Mouse (Mus musculus): ENCODE results near the gene Nfkbib. TPM values are rescaled to one million over a fixed set of nuclear protein-coding genes. Genes with fewer than 3 reads are reported as not detected.

Nfkbib gene
- polyA plus RNA-seq, 1 experiment from 2014 or later: 42.8 TPM

DNA sequence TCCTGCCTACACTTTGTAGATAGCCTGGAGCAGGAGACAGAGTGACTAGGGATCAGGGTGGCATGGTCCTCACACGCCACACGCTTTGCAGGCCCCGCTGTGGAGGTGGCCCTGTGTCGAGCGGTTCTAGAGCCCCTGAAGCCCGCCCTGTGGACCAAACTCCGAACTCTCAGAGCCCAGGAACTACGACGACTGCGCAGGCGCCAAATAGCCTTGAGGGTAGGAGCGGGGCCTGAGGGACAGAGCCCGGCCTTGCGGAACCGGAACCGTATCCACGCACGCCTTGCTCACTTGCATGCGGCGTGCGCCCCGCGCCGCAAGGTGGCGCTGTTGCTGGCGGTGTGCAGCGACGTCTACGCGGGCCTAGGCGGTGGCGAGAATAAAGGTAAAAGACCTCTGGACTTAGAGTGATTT lies 29.3 kb upstream of the Nfkbib start:
- peak; percentile 68; the same call in 1 of the 2 replicates for ATAC-seq (ENCODE audit: insufficient number of reproducible peaks, low FRiP score, low TSS enrichment, low read depth)
- Histone ChIP-seq H3K9me3 (replicated peaks) (no peaks in the 10 kb centered on the region), H3K27me3 (no peaks in the 10 kb centered on the region), H3K4me3 (replicated peaks) (peak overlapping the region; percentile 22), H3K27ac (replicated peaks) (peak overlapping the region; percentile 53), H3K9ac (peak overlapping the region; percentile 13; the same call in 1 of the 2 replicates), H3K4me2 (replicated peaks) (peak overlapping the region; percentile 43), H3K36me3 (no peaks in the 10 kb centered on the region), H3K4me1 (peaks cover 19% of the 10 kb centered on the region)
- WGBS: 17% methylated on average over 32 of the region's 32 CpGs

DNA sequence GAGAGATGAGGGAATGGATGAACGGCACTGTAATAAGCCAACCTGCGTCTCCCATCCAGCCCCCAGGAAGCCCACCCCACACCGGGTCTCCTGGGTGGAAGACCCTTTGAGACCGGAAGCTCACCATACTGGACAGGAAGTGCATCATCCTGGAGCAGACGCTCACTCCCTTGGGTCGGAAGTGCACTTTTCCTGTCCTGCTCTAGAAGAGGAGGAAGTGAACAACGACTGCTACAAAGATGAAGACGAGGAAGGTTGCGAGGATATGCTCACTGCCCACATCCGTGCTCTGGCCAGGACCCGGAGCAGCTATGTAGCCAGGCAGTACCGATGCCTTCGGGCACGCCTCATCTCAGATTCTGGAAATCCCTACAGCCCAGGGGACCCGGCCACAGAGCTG lies 28.5 kb upstream of the Nfkbib start:
- Histone ChIP-seq H3K27ac (replicated peaks) (peak overlapping the region; percentile 53; the same call in 1 of the 2 replicates), H3K4me2 (replicated peaks) (no peak overlapping the region), H3K4me1 (peaks cover 13% of the 10 kb centered on the region), H3K9me3 (replicated peaks) (no peaks in the 10 kb centered on the region), H3K36me3 (no peaks in the 10 kb centered on the region), H3K9ac (no peak overlapping the region), H3K4me3 (replicated peaks) (no peak overlapping the region), H3K27me3 (no peaks in the 10 kb centered on the region)
- no peak for ATAC-seq (ENCODE audit: insufficient number of reproducible peaks, low FRiP score, low TSS enrichment, low read depth)
- 78% methylated on average over 15 of the region's 15 CpGs for WGBS

DNA sequence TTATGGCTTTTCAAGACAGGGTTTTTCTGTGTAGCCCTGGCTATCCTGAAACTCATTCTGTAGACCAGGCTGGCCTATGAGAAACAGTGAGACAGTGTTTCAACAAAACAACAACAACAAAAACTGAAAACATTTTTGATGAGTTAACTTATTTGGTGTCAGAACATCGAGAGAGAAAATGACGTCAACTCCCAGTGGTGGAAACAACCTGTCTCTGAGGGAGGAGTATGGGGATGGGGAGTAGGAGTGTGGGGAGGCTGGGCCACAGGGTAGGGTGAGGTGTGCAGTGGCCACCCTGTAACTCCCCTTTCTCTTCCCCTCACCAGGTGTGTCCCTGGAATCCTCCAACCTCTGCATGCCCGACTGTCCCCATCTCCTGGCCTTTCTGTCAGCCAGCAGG lies 27.2 kb upstream of the Nfkbib start:
- no peak overlapping the region for H3K4me2 ChIP-seq (replicated peaks)
- no peak overlapping the region for H3K4me3 ChIP-seq (replicated peaks)
- peaks cover 20% of the 10 kb centered on the region for H3K4me1 ChIP-seq
- H3K9me3 ChIP-seq (replicated peaks): no peaks in the 10 kb centered on the region
- H3K27ac ChIP-seq (replicated peaks): no peak overlapping the region
- ATAC-seq (ENCODE audit: insufficient number of reproducible peaks, low FRiP score, low TSS enrichment, low read depth): no peak
- no peak overlapping the region for H3K9ac ChIP-seq
- H3K36me3 ChIP-seq: no peaks in the 10 kb centered on the region
- no peaks in the 10 kb centered on the region for H3K27me3 ChIP-seq
- 75% methylated on average over 3 of the region's 3 CpGs for WGBS

DNA sequence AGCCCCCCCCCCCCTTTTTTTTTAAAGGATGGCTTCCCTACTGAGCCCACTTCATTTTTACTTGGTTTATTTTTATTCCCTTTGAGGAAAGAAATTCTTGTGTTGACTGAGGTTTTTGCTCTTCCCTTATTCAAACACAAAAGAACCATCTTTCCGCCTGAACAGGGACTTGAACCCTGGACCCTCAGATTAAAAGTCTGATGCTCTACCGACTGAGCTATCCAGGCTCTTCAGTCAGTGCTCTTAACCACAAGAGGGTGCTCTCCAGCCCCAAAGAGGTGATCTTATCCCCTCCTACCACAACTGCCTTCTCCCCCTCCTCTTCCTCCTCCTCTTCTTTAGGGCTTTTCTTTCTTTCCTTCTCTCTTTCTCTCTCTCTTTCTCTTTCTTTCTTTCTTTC lies 26.5 kb upstream of the Nfkbib start:
- Histone ChIP-seq H3K27me3 (no peaks in the 10 kb centered on the region), H3K9ac (no peak overlapping the region), H3K36me3 (no peaks in the 10 kb centered on the region), H3K9me3 (replicated peaks) (no peaks in the 10 kb centered on the region), H3K4me1 (peaks cover 27% of the 10 kb centered on the region), H3K4me2 (replicated peaks) (no peak overlapping the region), H3K4me3 (replicated peaks) (no peak overlapping the region), H3K27ac (replicated peaks) (no peak overlapping the region)
- WGBS: 44% methylated on average over 2 of the region's 2 CpGs
- no peak for ATAC-seq (ENCODE audit: insufficient number of reproducible peaks, low FRiP score, low TSS enrichment, low read depth)

DNA sequence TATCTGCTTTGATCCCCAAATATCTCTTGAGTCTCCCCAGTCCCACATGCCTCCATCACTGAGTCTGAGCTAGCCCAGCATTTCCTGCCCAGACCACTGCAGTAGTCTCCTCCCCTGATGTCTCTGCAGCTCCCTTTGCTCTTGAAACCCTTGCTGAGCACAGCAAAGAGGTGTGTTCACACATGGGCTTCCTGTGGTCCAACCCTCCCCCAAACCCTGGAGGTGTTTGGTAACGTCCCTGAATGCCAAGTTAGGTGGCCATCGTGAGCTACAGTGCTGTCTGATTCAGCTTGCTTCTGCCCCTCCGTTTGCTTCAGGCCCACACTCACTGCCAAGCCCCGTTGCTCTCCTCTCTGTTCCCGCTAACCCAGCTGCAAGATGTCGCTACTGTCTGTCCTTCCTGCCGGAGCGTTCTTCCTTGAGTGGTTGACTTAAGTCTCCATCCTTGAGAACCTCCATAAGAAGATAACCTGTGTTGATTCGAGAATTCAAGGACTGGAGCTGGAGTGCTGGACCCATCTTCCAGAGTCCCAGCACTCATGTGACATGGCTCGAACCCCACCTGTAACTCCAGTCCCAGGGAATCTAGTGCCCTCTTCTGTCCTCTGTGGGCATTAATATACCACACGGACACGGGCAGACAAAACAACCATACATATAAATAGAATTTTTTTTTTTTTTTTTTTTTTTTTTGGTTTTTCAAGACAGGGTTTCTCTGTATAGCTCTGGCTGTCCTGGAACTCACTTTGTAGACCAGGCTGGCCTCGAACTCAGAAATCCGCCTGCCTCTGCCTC lies 25.3 kb upstream of the Nfkbib start:
- no peak for ATAC-seq (ENCODE audit: insufficient number of reproducible peaks, low FRiP score, low TSS enrichment, low read depth)
- H3K27me3 ChIP-seq: no peaks in the 10 kb centered on the region
- H3K4me1 ChIP-seq: peaks cover 37% of the 10 kb centered on the region
- no peak overlapping the region for H3K9ac ChIP-seq
- H3K9me3 ChIP-seq (replicated peaks): no peaks in the 10 kb centered on the region
- no peak overlapping the region for H3K4me2 ChIP-seq (replicated peaks)
- H3K27ac ChIP-seq (replicated peaks): no peak overlapping the region
- H3K36me3 ChIP-seq: peaks cover 3% of the 10 kb centered on the region
- no peak overlapping the region for H3K4me3 ChIP-seq (replicated peaks)
- WGBS: 81% methylated on average over 14 of the region's 14 CpGs

DNA sequence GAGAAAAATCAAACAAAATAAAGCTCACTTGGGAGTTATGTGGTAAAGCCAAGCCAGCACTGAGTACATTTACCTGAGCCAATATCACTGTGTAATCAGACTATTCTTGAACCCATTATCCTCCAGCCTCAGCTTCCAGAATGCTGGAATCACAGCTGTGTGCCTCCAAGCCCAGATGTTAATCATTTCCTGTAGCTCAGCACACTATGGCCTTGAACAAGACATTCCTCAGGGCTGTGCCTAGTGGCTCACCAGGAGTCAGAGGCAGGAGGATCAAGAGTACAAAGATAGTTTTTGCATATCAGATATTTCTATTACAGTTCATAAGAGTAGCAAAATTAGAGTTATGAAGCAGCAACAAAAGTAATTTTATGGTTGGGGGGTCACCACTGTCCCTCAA lies 24.4 kb upstream of the Nfkbib start:
- Histone ChIP-seq H3K36me3 (peaks cover 5% of the 10 kb centered on the region), H3K4me3 (replicated peaks) (no peak overlapping the region), H3K27me3 (no peaks in the 10 kb centered on the region), H3K4me1 (peaks cover 33% of the 10 kb centered on the region), H3K27ac (replicated peaks) (no peak overlapping the region), H3K9me3 (replicated peaks) (no peaks in the 10 kb centered on the region), H3K9ac (no peak overlapping the region), H3K4me2 (replicated peaks) (no peak overlapping the region)
- no peak for ATAC-seq (ENCODE audit: insufficient number of reproducible peaks, low FRiP score, low TSS enrichment, low read depth)

DNA sequence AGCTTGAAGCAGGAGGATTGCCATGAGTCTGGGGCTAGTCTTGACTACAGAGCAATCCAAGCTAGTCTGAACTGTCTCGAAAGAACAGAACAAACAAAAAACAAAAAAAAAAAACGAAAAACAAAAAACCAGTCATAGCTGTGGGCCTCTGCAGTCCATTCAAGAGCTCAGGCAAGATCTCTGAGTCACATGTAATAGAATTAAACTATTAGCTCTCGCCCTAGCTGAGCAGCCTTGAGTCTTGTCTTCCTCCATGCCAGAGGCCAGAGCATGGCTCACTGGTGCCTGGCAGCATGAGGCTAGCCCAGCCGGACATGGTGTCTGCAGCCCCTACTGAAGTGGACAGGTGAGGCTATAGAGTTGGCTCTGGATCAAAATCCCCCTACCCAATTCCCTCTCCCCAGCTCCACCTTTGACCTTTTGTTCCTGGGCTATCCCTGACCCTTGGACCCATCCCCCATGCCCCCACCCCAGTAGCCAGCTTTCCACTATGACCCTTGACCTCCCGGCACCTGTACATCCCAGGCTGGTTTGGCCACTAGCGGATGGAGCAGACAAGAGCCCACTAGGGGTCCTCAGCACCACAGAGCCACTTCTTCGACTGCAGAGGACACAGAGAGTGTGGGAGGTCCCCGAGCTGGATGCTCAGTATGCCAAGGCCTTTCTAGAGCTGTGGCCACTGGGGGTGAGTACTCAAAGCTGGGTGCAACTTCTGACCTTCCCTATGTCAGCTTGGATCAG lies 22.9 kb upstream of the Nfkbib start:
- no peak for ATAC-seq (ENCODE audit: insufficient number of reproducible peaks, low FRiP score, low TSS enrichment, low read depth)
- peaks cover 29% of the 10 kb centered on the region for H3K4me1 ChIP-seq
- H3K9ac ChIP-seq: no peak overlapping the region
- H3K27ac ChIP-seq (replicated peaks): peak overlapping the region; percentile 35; the same call in 1 of the 2 replicates
- no peaks in the 10 kb centered on the region for H3K9me3 ChIP-seq (replicated peaks)
- no peak overlapping the region for H3K4me2 ChIP-seq (replicated peaks)
- peaks cover 17% of the 10 kb centered on the region for H3K36me3 ChIP-seq
- no peak overlapping the region for H3K4me3 ChIP-seq (replicated peaks)
- no peaks in the 10 kb centered on the region for H3K27me3 ChIP-seq
- 46% methylated on average over 8 of the region's 8 CpGs for whole genome bisulfite sequencing

DNA sequence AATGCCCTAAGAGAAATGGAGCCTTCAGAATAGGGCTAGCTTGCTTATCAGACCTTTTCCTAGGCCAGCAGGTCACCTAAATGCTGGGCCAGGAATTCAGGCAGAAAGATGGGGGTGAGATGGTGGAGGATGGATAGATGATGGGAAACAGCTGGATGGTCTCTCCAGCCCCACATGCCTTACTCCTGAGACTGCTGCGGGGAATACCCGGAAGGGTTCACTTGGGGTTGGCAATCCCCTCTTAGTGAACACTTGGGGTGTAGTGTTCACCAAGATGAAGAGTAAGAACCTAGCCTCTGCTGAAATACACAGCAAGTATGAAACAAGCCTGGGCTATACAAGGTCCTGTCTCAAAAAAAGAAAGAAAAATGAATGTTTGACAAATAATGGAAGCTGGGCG lies 21.9 kb upstream of the Nfkbib start:
- H3K27ac ChIP-seq (replicated peaks): peak overlapping the region; percentile 35
- ATAC-seq (ENCODE audit: insufficient number of reproducible peaks, low FRiP score, low TSS enrichment, low read depth): no peak

DNA sequence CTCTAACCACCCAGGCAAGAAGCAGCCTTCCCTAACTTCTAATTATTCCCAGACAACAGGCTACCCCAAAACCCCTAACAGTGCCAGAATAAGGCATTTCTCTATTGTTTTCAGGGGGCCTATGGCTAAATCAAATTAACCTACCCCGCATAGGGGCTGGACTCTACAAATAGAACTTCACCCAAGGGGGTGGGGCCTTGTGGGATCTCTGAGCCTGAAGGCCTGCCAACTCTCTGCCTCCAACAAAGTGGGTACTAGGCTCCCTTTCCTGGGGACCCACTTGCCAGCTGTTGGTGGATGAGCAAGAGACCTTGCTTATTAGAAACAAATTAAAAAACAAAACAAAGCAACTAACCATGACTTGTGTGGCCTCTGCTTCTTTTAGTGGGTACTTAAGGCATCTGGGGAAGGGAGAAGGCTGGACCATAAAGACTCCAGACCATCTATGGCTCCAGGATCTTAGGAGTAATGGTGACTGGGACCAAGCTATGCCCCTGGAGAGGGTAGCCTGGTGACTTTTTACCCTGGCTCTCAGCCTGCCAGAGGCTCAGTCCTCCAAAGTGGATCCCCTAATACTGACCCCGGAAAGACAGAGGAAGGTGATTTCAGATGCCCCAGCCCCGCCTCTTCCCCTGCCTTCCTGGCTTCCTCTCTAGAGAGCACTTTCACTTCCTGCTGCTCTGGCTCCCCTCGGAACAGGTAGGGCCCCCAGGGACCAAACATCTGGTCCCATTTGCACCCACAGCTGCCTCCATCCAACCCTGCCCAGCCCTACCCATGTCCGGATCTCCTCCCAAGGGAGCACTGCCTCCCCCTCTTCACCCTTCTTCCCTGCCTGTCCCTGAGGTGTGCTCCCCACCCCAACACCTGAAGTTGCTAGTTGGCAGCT lies 21.2 kb upstream of the Nfkbib start, which contains the start of gene Rinl:
Rinl (plus strand) TSS at position 663 of the 889 bp plus-strand sequence.
- H3K9me3 ChIP-seq (replicated peaks): no peaks in the 10 kb centered on the region
- H3K4me1 ChIP-seq: peaks cover 32% of the 10 kb centered on the region
- peak within 1 kb of the TSS; percentile 35 for H3K27ac ChIP-seq (replicated peaks)
- no peak within 1 kb of the TSS for H3K4me3 ChIP-seq (replicated peaks)
- no peak within 1 kb of the TSS for H3K4me2 ChIP-seq (replicated peaks)
- H3K27me3 ChIP-seq: no peaks in the 10 kb centered on the region
- no peak for ATAC-seq (ENCODE audit: insufficient number of reproducible peaks, low FRiP score, low TSS enrichment, low read depth)
- peaks cover 23% of the 10 kb centered on the region for H3K36me3 ChIP-seq
- no peak within 1 kb of the TSS for H3K9ac ChIP-seq
- 43% methylated on average over 5 of the region's 5 CpGs for WGBS

More for the DNA sequence above, 21.9 kb upstream of the Nfkbib start:
- no peaks in the 10 kb centered on the region for H3K9me3 ChIP-seq (replicated peaks)
- 43% methylated on average over 3 of the region's 3 CpGs for WGBS
- peaks cover 19% of the 10 kb centered on the region for H3K36me3 ChIP-seq
- H3K4me3 ChIP-seq (replicated peaks): no peak overlapping the region
- H3K9ac ChIP-seq: no peak overlapping the region
- H3K27me3 ChIP-seq: no peaks in the 10 kb centered on the region
- peaks cover 32% of the 10 kb centered on the region for H3K4me1 ChIP-seq
- H3K4me2 ChIP-seq (replicated peaks): no peak overlapping the region

DNA sequence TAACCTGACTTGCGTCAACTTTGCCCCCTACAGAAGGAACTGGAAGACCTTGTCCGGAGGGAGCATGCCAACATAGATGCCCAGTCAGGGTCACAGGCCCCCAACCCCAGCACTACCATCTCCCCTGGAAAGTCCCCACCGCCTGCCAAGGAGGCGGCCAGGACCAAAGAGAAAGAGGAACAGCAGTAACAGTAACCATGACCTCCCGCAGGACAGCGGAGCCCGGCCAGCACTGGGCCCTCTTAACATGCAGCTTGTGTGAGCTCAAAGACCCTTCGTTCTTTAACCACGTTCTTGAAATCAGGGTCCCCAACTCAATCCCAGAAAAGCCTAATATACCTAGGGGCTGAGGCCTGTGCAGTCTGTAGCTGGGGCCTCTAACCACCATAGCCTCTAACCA lies 20.6 kb upstream of the Nfkbib start:
- Histone ChIP-seq H3K9ac (no peak overlapping the region), H3K9me3 (replicated peaks) (no peaks in the 10 kb centered on the region), H3K4me1 (peaks cover 32% of the 10 kb centered on the region), H3K27ac (replicated peaks) (no peak overlapping the region), H3K36me3 (peaks cover 23% of the 10 kb centered on the region), H3K4me3 (replicated peaks) (no peak overlapping the region), H3K4me2 (replicated peaks) (no peak overlapping the region), H3K27me3 (no peaks in the 10 kb centered on the region)
- ATAC-seq (ENCODE audit: insufficient number of reproducible peaks, low FRiP score, low TSS enrichment, low read depth): no peak
- WGBS: 91% methylated on average over 9 of the region's 9 CpGs

DNA sequence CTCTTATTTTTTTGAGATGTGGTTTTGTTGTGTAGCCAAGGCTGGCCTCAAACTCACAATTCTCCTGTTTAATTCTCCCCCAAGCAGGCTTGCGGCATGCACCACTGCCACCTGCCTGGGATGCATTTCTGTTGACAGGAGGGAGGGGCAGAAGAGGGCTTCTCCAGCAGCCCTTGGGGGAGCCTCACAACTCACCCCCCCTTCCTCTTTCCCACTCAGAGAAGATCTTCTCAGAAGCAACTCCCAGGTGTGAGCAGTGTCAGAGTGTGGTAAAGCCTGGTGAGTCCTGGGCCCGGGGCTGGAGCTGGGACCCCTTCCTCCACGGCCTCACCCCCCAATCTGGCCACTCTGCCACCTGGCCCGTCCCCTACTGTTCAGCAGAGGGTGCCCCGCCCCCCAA lies 17.8 kb upstream of the Nfkbib start:
- Histone ChIP-seq H3K27me3 (no peaks in the 10 kb centered on the region), H3K4me3 (replicated peaks) (no peak overlapping the region), H3K4me2 (replicated peaks) (no peak overlapping the region), H3K4me1 (peaks cover 44% of the 10 kb centered on the region), H3K9me3 (replicated peaks) (no peaks in the 10 kb centered on the region), H3K9ac (no peak overlapping the region), H3K36me3 (peaks cover 23% of the 10 kb centered on the region), H3K27ac (replicated peaks) (no peak overlapping the region)
- ATAC-seq (ENCODE audit: insufficient number of reproducible peaks, low FRiP score, low TSS enrichment, low read depth): no peak
- WGBS: 76% methylated on average over 5 of the region's 5 CpGs

All from embryonic facial prominence, embryonic 15.5 days (tissue).